Mouse (Mus musculus) cerebellum, adult 11 months (tissue): Measurements from ENCODE around the gene Scel.

Experiments
- DNase-seq: peaks from one replicate; pipeline ENCODE4 v3.0.0; 2022

Gene Scel

GRCm38 (mm10) chr14:103575854-103576253, 62.7 kb downstream of the Scel start:
- DNase-seq: no peak

DNA sequence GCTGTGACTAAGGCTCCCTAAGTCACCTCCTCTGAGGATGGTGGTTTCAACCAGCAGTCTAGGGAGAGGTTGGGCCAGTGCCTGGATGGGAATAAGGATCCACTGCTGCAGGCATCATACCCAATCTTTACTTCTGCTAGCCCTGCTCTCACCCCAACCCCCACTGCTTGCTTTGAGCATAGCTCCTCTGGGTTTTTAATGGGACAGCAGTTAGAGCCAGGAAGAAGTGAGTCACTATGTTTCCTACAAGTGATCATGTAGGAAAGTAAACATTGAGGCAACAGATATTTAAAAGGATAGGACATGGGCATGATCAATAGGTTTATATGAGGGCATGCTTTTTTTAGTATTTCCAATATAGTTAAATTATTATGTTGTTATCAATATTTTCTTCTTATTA, 63.9 kb downstream of the Scel start:
- no peak for DNase-seq

DNA sequence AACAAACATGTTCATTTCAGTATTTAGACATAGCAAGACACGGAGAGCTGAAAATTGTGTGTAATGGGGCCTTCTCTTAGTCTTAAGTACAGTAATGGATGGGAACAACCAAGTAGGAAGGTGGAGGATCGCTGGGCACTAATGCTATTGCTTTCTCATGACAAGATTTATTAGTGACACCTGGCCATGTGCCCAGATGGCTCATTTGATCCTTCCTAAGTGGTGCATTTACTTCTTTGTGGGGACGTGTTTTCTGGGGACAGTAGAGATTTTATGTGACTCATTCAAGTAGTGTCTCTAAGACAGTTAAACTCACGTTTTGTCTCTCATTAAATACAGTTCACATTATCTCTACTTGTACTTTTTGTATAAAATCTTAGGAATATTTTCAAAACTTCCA, 73.5 kb downstream of the Scel start:
- DNase-seq: no peak

DNA sequence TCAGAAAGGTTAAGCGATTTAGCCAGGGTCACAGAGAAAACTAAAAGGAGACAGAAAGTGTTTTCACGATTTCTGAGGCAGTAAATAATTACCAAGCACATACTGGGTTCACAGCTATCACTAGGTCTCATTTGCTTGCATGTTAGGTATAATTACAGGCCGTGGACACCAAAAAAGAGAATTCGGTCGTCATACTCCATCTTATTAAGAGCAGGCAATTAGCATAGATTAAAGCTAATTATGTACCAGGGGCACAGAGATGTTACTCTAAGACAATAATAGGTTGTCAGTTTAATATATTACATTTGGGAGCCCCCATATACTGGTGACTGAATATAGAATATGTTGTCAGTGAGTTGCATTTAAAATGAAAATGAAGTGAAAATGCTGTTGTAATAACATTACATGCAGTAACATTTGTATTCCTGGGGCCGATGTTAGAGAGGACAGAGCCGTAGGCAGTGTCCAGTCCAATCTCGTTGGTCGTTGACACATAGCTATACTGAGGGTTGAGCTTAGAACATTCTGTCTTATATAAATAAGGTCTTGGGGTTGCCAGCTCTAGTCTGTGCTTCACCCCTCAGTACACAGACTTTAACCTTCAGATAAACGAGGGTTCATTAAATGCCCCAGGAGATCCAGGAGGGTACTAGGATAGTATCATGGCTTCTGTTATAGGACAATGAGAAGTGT, 74.2 kb downstream of the Scel start:
- DNase-seq: no peak

DNA sequence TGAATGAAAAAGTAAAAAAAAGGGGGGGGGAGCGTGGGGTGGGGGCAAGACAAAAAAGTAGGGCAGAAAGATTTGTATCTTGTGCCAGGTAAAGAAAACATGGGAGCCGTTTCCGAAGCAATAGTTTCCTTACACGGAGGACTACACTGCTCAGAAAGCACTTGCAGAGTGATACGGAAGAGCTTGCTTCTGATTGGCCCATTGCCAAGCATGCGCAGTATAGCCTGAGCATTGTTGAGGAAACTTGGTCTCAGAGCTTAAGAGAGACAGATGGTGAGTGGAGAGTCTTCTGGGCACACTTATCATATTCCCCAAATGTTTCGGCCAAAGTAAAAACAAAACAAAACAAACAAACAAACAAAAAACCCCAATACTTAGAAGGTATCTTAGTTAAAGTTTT, 76.7 kb downstream of the Scel start:
- DNase-seq: no peak

DNA sequence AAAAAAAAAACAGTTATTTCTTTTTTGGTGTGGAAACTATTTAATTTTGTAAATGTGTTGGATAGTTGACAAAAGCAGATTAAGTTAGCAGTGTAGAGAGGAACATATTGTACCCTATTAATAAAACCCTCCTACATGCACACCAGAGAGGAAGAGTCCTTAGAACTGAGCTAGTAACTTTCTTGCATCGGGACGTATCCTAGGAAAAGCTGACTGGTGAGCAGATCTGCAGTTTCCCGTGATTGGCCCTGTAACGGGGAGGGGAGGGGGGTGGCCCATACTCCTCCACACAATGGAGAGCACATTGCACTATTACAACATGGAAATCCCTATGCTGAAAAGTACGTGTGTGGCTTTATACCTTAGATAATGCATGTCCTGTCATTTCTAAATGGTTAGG, 82.7 kb downstream of the Scel start:
- no peak for DNase-seq

GRCm38 (mm10) chr14:103608063-103608462, 94.9 kb downstream of the Scel start:
- DNase-seq: no peak

GRCm38 (mm10) chr14:103613573-103614271, 100.6 kb downstream of the Scel start:
- no peak for DNase-seq

DNA sequence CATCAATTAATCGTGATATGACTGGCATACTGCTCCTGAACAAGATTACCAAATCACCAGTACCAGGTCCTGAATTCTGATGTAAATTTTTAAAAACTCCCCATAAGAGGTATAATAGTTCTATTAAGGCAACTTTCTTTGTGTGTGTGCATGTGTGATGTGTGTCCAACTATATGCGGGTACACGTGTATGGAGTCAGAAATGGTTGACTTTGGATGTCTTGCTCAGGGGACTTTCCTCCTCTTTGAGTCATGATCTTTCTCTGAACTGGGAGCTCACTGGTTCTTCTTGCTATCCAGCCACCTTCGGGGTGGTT, 101.1 kb downstream of the Scel start:
- DNase-seq: no peak

- DNase-seq: no peak
These were observed 106.6 kb downstream of the Scel start for GRCm38 (mm10) chr14:103619756-103620155.

- no peak for DNase-seq
These were observed 108.1 kb downstream of the Scel start for GRCm38 (mm10) chr14:103621207-103621606.

GRCm38 (mm10) chr14:103626100-103626499, 113.0 kb downstream of the Scel start:
- DNase-seq: no peak

GRCm38 (mm10) chr14:103629639-103630364, 116.7 kb downstream of the Scel start:
- DNase-seq: no peak

DNA sequence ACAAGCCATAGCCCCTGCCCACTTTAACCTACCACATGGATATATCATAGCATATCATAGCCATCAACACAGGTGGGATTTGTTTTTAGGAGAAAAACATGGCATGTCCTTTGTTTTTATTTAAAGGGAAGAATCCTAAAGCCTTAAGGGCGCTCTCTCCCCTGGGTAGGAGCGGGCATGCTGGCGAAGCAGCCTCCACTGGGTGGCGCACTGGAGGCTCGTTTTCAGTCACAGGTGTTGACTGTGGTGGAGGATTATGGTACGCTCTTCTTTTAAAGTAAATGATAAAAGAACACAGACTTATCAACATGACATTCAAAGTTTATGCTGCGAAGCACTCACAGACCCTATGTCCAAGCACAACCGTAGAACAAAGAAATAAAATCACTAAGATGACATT, 117.4 kb downstream of the Scel start:
- DNase-seq: no peak

GRCm38 (mm10) chr14:103643933-103644332, 130.8 kb downstream of the Scel start:
- no peak for DNase-seq

- DNase-seq: no peak
These were observed 134.8 kb downstream of the Scel start for GRCm38 (mm10) chr14:103647981-103648380.

GRCm38 (mm10) chr14:103648623-103649255, 135.6 kb downstream of the Scel start:
- peak; percentile 13 for DNase-seq

DNA sequence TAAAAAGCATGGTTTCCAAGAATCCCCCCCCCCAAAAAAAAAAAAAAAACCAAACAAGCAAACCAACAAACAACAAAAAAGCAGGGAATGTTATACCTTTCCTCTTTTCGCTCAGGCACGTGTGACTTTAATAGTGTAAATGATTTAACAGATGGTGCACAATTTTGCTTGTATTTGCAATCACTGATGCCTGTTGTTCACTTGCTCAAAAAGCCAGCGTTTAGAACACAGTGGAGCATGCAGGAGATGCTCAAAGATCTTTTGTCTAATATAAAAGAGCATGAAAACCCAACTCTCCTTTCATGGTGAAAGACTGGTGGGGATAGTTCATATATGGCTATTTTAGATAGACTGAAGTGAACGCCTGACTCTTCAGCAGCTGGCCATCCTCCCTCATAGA, 136.2 kb downstream of the Scel start:
- no peak for DNase-seq

GRCm38 (mm10) chr14:103649896-103650334, 136.8 kb downstream of the Scel start, which contains the start of gene Slain1:
TSS of gene Slain1 (plus strand) at chr14:103650228.
- peak; percentile 96 for DNase-seq

- DNase-seq: peak; percentile 76
These were observed 137.4 kb downstream of the Scel start for GRCm38 (mm10) chr14:103650413-103651101.

DNA sequence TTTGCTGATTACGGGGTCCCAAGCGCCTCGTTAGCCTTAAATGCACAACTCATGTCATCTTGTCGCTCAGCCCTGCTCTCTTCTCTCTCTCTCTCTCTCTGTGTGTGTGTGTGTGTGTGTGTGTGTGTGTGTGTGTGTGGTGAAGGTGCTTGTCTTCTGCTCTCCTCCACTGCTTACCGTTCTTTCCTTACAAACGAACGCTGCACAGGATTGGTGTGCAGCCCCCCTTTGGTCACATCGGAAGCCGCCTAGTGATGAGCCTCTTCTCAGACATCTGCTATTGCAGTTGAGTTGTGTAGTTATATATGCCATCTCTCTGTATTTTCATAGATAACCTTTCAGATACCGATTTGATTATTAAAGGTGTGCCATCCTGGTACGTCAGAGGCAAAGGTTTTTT, 138.0 kb downstream of the Scel start:
- DNase-seq: no peak

GRCm38 (mm10) chr14:103651562-103651961, 138.4 kb downstream of the Scel start:
- no peak for DNase-seq

DNA sequence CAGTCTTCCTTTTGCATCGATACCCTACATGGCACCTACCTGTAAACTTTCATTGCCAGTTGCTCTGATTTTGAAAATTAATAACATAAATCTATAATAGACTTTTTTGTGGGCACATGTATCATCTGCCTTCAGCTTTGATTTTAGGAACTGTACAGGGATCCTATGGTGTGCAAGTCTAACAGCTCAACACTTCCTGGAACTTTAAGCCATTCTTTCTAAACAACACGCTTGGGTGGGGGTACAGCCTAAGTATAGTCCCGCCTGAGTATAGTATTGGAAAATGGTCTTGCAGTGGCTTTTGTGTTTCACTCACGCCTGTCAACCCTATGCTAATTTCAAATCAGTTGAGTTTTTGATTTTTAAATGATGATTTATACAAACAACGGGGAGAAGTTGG, 139.4 kb downstream of the Scel start:
- DNase-seq: no peak
